Mouse (Mus musculus): ENCODE results near the gene Mylk.

Gene Mylk

DNA sequence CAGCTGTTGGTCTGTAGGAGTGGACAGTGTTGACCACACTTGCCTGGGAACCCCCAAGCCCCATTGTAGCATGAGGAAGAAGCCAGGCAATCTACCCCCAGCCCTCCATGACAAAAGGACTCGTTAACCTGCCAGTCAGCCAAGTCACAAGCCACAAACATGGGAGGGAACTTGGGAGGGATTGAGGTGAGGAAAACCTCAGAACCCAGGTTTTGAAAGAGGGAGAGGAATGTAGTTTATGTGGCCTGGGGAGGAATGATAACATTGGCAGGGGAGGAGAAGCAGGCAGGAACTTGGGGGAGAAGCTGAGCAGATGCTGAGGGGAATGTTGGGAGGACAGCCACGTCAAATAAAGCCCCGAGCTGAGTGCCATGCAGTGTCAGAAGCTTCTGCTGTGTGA, 196.9 kb downstream of the Mylk start:
- DNase-seq (ENCODE audit: low spot score in 2 of 2) = no peak

DNA sequence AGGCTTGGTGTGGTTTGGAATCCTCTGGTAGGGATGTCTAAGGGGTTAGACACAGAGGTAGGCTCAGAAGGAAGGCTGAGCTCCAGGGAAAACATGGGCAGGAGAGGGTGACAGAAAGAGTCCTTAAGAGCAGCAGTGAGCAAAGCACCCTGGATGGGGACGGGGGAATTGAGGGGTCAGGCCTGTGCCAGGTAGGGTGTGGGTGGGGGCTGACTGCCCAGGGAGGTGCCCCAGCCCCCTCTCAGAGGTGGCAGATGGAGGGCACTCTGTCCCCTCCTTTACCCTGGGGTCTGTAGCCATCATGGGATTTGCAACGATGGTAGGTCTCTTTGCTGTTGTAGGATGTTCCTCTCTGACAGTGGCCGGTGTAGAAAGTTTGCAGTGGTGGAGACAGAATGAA, 201.3 kb downstream of the Mylk start:
- DNase-seq (ENCODE audit: low spot score in 2 of 2) = no peak

DNA sequence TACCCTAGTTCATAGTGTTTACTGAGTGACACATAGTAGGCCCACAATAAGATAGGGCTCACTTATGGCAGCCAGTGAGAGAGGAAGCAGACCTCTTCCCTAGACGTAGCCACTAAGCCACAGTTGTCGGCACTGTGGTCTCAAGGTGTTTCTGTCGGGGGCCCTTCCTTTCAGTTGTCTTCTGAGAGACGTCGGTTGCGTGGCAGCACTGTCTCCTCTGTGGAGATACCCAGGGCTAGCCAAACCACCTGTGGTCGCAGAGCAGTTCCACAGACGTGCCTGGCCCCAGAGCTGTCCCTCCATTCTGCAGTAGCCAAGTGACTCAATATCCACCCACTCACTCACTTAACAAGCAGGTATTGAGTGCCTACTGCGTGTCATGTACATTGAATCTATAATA, 205.9 kb downstream of the Mylk start:
- no peak for DNase-seq (ENCODE audit: low spot score in 2 of 2)

DNA sequence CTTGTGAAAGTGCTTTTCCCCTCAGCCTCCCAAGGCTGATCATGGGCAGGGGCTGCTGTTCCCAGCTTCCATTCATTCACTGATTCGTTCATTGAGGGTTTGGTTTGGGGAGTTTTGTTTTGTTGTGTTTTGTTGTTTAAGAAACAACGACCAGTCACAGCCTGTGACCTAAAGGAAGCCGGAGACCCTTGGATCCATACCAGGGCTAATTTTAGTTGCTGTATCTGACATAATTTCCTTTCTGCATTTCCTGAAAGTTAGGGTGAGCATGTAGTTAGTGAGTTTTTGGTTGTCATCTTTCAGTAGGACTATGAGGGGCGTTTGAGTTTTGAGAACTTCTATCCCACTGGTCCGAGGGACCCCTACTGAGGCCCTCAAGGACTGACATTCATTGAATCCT, 207.2 kb downstream of the Mylk start:
- DNase-seq (ENCODE audit: low spot score in 2 of 2) = peak; percentile 67 to 72

DNA sequence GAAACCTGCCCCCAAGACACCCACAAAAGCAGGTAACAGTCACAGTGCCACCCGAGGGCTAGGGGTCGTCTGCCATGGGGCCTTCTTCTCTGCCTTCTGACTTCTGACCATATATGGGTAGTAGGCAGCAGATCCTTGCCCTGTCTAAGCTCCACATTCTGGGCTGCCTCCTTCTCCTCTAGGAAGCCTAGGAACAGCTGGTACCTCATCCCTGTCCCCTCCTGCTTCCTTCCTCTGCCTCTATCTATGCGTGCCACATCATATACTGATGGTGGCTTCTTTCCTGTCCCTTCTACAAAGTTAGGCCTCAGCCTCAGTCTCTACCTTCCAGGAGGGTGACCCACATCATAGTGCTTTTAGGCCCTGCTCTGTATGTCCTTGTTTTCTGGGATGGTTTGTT, 207.8 kb downstream of the Mylk start:
- DNase-seq (ENCODE audit: low spot score in 2 of 2) = no peak

DNA sequence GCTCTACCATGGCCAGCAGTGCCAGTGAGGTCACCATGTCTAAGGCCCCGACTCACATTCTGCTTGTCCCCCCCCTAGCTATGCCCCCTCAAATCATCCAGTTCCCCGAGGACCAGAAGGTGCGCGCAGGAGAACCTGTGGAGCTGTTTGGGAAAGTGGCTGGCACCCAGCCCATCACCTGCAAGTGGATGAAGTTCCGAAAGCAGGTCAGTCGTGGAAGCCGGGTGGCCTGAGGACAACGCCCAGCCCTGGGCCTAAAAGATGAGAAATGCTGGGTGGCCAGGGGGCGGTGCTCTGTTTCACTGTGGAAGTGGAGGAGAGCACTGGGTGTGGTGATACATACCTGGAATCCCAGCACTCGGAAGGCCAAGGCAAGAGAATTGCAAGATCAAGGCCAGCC, 208.5 kb downstream of the Mylk start:
- no peak for DNase-seq (ENCODE audit: low spot score in 2 of 2)

DNA sequence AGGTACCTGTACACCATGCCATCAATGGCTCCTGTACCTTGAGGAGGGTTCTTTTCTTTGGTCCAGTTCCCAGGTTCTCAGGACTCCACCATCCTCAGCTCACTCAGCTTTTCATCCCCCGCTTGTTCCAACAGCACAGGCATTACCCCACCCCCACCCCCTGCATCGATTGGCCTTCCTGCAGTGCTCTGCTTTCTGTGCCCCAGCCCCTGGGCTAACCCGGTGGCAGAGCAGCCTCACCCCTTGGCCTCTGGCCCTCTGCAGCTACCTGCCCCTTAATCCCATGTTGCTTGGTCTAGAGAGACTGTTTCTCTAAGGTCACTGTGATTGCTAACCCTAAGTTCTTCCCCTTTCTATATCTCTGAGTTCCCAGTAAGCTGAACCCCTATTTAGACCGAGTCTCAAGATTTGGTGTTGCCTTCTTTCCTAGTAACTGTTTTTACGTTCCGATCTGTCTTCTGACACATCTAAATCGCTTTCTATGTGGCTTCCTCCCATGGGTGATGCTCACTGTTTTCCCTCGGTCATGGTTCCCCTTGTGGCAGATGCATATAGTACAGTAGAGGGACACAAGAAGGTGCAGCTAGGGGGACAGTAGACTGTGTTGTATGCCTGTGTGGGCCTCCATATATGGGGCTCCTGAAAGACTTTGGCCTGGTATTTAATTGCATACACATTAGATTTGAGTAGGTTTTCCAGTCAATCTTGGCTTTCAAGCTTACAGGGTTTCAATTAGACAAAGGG, 212.6 kb downstream of the Mylk start:
- DNase-seq (ENCODE audit: low spot score in 2 of 2) = no peak

DNA sequence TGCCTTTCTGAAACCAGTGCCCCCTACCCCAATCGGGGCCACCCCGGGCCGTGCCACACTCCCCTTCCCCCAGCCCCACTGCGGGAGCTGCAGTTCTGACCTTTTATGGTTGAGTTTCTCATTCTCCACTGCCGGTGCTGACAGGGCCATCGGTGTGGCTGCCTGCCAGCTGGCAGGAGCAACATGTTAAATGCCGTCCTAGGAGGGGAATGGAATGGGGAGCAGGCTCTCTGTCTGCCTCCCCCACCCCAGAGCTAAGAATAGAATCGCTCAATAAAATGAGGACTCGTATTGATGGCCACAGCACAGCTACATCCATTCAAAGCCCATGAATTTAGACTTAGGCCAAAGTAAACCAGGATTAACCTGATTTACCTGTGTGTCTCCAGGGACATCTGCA, 213.7 kb downstream of the Mylk start:
- peak; percentile 80 to 81 for DNase-seq (ENCODE audit: low spot score in 2 of 2)

DNA sequence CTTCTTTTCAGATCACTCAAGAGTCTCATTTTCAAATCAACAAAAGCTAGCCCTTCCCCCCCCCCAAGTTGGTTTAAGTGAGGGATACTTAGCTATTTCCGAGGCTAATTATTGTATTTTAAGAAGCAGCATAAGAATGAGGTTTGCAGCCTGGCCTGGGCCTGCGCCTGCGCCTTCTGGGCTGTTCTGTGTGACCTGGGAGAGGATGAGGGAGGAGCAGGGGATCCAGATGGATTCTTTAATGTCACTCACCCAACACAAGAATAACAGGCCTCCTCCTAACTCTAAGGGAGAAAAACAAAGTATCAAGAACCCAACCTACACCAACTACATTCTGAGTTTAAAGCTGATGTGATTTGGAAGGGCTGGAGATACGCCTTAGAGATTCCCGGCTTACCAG, 214.3 kb downstream of the Mylk start:
- DNase-seq (ENCODE audit: low spot score in 2 of 2) = no peak

DNA sequence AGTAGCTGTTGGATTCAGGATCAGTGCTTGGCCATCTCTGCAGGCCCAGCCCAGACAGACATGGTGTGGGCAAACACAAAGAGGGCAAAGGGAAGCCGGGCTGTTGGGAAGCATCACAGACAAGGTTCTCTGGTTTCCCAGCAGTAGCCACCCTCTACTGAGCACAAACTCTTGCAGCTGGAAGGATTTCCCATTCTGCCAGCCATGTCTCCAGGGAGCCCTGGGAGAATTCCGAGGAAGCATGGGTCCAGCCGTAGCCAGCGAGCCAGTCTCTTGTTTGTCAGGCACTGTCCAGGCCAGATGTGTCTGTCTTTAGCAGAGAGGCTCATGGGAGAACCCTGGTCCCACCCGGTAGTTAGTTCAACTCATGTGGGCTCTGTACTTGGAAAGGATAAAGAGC, 215.2 kb downstream of the Mylk start:
- DNase-seq (ENCODE audit: low spot score in 2 of 2) = peak in 1 of 2 experiments; percentile 31

DNA sequence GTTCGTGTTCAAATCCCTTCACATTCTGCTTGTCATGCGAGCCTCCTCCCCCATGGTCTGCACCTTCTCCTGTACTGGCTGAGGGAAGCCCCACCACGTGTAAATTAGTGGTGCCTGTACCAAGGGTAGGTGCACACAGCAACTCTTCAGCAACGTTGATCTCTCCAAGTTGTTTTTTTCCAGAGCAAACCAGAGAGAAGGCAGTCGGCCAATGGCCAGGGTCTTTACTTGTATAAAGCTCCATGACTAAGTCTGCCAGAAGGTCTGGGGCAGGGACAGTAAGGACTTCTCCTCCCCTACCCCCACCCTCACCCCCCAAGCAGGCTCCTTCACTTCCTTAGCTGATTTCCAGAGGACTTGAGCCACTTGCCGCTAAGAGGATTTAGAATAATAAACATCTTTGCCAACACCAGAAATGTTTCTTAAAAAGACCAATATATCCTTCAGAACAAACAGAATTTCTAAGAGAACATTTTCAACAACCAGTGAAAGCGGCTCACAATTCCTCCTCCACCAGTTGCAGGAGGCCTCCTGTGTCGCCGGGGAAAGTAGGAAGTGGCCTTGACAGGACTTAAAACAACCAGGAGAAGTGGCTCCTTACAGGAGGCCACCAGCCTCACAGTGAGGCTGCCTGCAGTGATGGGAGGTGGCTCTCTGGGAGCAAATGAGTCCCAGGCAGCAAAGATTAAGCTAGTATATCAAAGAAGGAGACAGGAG, 216.0 kb downstream of the Mylk start:
- no peak for DNase-seq (ENCODE audit: low spot score in 2 of 2)

DNA sequence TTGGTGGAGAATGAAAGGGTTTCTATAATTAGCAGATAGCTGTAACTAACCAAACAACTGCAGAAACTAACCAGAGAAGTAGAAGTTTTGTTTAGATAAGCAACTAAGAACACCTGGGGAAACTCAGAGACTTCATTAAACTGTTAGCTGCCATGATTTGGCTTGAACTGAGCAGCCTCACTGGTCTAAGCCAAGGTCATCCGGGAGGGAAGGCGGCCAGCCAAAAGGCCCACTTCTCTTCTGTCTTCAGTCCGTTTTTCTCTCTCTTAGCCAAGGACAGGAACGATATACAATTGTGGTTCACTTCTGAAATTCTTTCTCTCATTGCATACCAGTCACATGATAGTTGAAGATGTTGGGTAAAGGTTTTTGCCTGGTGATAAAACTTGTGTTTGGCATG, 217.3 kb downstream of the Mylk start:
- DNase-seq (ENCODE audit: low spot score in 2 of 2) = peak in 1 of 2 experiments; percentile 43

DNA sequence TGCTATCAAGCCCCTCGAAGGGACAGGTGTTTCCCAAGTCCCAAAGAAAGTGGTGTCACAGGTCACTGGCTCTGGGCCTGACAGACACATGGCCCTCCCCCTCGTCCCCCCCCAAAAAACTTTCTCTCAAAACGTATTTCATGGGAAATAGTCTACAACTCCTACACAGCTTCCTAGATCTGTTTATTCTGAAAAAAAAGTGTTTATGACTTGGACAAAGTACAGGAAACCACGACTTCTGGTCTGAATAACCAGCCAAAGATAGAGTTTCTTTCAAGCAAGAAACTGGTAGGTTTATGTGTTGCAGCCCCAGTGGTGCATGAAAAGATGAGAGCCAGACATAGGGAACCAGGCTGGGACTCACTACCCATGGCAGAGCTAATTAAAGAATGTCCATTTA, 218.0 kb downstream of the Mylk start:
- DNase-seq (ENCODE audit: low spot score in 2 of 2) = no peak

DNA sequence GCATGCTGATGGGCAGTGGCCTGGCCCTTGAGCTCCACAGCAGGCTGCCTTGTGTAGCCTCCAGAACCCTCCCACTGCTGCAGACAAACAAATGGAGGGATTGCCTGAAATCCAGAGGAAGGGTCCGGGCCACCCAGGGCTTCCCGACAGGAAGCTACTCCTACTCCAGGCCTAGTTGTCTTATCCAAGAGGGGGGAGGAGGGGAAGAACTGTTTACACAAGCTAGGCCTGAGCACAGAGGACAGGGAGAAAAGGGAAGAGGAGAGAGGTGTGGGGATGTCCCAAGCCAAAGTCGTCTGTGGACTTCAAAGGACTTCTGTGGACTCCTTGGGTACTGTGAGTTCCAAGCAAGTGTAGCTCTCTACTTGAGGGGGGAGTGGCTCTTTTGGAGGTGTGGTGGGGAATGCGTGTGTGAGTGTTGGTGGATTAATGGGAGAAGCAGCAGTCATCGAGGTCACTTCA, 221.6 kb downstream of the Mylk start:
- DNase-seq (ENCODE audit: low spot score in 2 of 2) = no peak

DNA sequence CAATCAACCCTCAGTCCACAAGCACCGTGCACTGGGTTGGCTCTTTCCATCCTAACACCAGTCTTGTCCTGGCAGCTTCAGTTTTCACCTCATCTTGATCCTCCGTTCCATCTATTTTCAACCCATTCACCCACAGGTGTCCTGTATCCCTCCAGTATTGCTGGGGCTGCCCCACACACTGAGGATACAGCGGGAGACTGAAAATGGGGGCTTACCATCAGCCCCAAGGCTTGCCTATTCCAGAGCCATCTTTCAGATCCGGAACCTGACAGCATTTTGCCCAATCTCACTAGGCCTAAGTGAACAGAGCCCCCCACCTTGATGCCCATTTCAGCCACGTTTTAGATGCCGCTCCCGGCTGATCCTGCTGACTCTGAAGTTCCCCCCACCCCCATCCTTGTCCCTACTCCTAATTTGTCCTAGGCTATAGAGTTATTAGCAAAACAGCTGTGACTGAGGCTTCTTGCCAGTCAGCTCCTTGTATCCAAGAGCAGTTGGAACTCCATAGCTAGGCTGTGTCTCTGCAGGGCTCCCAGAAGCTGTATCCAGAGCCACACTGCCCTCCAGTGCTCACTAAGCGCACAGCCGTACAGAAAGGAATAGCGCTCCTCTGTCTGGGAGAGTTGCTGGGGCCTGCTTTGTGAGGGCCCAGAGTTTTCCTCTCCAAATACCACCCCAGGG, 222.2 kb downstream of the Mylk start:
- DNase-seq (ENCODE audit: low spot score in 2 of 2) = peak; percentile 87 to 88

DNA sequence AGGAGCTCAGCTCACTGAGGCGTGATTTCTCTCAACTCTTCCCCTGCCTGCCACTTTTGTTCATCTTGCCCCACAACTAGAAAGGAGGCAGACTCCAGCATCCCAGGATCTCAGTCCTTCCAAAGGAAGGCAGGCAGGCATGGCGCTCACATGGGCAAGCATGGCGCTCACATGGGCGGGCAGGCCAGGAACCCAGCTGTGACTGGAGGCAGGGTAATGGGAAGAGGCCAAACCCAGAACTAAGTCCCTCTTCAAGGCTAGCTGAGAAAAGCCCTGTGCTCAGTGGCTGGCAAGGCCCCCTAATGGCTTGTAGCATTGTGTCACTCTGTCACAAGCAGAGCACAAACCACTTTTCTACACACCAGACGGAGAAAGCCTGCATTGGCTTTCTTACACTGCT, 223.2 kb downstream of the Mylk start:
- DNase-seq (ENCODE audit: low spot score in 2 of 2) = no peak

DNA sequence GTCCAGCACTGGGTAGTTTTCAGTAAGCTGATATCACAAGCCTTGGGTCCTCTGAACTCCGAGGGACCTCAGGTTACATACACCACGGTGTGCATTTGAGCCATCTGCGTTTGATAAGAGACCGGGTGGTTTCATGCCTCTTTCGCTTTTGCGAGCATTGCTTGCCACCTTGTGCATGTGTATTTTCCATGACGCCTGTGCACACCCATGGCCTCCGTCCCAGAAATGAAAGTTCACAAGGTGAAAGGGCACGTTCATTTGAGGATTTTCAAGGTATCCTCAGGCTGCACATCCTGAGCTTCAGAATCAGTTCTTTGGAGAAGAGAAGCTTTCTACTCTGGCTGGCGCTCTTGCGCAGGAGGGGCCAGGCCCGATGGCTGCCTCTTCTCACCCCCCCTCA, 227.5 kb downstream of the Mylk start:
- no peak for DNase-seq (ENCODE audit: low spot score in 2 of 2)

DNA sequence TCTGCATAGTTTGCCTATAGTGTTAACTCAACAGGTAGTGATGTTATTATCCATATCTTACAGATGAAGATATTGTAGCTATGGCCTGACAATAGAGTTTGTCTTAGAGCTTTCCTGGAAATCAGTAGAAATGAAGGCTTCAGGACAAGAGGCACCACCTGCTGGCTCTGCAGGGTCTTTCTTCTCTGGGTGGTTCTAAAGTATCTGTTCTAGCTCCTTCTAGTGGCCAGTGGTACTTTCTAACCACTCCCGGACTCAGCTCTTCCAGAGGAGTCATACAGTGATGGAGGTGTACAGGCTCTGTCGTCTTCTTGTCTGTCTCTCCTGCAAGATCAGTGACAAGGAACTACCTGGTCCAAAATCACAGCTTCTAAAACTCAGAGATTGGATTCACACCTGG, 230.5 kb downstream of the Mylk start:
- DNase-seq (ENCODE audit: low spot score in 2 of 2) = no peak

DNA sequence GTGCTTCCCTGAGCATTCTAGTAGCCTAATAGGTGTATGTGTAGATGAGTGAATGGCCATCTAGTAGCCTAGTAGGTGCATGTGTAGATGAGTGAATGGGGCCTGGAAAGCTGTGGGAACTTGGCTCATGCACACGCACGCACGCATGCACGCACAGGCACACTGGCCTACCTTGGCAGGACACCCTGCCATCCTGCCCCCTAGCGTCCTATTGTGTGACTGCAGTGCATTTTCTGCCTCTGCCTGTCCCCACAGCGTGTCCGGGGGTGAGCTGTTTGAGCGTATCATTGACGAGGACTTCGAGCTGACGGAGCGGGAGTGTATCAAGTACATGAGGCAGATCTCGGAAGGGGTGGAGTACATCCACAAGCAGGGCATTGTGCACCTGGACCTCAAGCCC, 231.6 kb downstream of the Mylk start:
- DNase-seq (ENCODE audit: low spot score in 2 of 2) = no peak

DNA sequence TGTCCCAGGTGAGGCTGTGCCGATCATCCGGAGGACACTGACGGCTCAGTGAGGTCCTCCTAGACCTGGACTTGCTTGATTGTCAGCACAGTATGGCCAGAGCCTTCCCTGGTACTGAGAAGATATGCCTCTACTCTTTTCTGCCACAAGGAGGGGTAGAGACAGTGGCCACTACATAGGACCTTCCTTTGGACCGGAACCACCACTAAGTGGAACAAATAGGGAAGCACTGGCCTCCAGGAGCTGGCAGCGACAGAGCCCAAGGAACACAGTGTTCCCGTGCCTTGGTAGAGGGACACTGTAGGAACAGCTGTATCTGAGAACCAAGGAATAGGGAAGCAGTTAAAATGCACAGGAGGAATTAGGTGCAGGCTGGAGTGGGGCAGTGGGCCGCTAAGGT, 233.0 kb downstream of the Mylk start:
- DNase-seq (ENCODE audit: low spot score in 2 of 2) = no peak

DNA sequence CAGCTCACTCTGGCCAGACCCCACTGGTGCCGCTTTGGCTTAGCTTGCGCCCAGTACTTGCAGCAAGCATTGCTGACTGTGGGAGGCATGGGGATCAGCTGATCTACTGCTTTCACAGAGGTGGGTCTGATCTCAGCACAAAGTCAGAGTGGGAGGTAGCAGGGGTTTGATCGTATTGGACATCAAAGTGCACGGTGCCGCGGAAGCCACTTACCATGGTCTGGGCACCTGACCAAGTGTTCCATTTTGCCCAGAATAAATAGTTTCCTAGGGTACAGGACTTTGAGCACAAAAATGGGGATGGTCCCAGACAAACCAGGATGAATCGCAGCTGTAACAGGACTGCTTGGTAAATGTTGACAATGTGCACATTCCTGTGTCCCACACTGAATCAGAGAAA, 236.0 kb downstream of the Mylk start:
- DNase-seq (ENCODE audit: low spot score in 2 of 2) = no peak

DNA sequence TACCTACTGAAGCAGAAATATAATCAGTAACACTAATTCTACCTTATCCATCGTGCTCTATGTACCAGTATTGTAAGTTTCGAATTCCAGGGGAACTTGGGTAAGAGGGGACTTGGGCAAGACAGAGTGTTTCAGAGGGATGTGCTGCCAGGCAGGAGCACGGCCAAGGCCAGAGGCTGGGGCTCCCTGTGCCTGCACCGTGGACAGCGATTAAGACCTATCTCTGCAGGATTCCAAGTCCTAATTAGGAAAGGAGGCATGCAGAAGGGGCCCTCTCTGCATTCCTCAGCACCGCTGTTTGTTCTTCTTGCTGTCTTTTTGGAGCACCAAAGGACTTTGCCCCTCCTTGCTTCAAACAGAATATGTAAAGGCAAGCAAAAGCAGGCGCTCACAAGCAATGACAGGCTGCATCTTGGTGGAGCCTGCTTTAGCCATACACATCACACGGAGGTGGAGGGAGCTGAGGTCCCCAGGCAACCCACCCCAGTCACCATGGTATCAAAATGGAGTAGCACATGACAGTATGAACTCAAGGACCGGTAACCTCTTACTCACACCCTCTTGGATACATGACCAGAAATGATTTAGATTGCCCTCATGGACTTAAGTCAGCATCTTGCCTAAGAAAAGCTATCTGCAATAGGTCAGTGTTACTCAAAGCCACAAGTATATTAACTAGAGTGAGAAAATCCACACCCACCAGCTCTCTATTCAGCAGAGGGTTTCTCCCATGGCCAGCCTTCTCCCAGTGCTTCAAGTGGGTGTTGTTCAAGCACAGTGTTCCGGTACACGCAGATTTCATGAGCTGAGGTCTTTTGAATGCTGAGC, 239.4 kb downstream of the Mylk start:
- no peak for DNase-seq (ENCODE audit: low spot score in 2 of 2)
